Mouse (Mus musculus): Measurements from ENCODE around the gene Thnsl2. TPM values are rescaled to one million over a fixed set of nuclear protein-coding genes. Genes with fewer than 3 reads are reported as not detected.
A peak's percentile ranks its signal among the peaks of the same experiment; 100 is the strongest.

The Thnsl2 gene
- 4.2 and 4.3 TPM in 2 replicates for polyA plus RNA-seq (2016; fragmentation: Nextera tagmentation; extraction: Ambion mirVana)

DNA sequence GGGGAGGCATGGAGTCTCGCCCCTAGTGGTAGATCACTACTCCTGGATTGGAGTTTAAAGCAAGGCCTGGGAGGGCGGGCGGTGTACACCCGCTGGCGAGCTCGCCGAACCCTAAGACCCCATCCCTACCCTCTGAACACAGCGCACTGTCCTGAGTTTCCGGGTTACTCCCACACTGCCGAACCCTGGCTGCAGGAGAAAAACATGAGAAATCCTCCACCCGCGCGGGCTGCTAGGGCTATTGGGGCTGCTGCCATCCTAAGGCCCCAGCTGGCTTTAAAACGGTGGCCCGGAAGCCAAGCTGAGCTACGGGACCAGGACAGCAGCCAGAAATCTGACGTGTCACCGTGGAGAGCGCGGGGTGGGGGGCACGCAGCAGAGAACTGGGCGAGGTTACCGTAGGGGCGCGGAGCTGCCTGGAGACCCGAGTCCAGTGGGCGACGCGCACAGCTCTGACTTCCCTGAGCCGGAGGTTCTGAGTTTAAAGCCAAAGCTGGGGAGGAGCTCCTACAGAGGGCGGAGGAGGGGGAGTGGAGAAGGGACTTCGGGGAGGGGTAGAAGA, at the start of gene Thnsl2:
Gene Thnsl2 (minus strand): TSS at position 546 of the 562 bp plus-strand sequence.
- Histone ChIP-seq H3K4me1 (peaks cover 12% of the 10 kb centered on the region), H3K9me3 (replicated peaks) (no peaks in the 10 kb centered on the region), H3K4me3 (peak within 1 kb of the TSS; percentile 62), H3K27ac (peak within 1 kb of the TSS; percentile 85), H3K36me3 (no peaks in the 10 kb centered on the region), H3K27me3 (ENCODE audit: low read depth, poor library complexity, severe bottlenecking) (no peaks in the 10 kb centered on the region)
- DNase-seq (ENCODE audit: low spot score) = peak; percentile 76
- under 1% methylated on average over 32 of the region's 32 CpGs for WGBS

DNA sequence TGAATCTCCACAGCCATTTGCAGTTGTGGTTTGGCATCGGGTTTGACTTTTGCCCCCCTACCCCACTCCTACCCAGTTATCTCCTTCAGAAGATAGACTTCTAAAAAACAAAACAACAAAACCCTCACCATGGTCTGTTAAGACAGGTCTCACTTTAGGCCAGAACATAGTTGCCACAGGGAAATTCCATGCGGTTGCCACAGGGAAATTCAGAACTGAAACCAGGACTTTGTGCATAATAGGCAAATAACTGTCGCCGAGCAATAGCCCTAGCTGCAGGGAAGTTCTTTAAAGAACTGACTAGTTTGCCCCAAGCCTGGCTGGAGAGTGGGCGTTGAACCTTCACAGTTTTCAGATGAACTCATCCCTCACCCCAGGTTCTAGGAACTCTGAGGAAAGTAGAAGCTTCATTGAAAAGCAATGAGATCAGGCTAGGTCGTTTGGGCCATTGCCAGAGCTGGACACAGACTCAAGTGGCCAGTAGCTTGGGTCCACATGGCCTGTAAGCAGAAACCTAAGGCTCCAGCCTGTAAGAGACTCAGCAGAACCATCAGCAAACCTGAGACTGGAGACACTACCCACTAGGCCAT, 49.0 kb upstream of the Thnsl2 start:
- DNase-seq (ENCODE audit: low spot score) = no peak
- 84% methylated on average over 6 of the region's 6 CpGs for WGBS
- no peak overlapping the region for H3K27ac ChIP-seq
- no peaks in the 10 kb centered on the region for H3K36me3 ChIP-seq
- H3K4me3 ChIP-seq = no peak overlapping the region
- H3K27me3 ChIP-seq (ENCODE audit: low read depth, poor library complexity, severe bottlenecking) = no peaks in the 10 kb centered on the region
- H3K4me1 ChIP-seq = 0 out of 2 replicates have a peak, but pooled peaks cover 6% of the 10 kb centered on the region
- H3K9me3 ChIP-seq (replicated peaks) = no peaks in the 10 kb centered on the region

DNA sequence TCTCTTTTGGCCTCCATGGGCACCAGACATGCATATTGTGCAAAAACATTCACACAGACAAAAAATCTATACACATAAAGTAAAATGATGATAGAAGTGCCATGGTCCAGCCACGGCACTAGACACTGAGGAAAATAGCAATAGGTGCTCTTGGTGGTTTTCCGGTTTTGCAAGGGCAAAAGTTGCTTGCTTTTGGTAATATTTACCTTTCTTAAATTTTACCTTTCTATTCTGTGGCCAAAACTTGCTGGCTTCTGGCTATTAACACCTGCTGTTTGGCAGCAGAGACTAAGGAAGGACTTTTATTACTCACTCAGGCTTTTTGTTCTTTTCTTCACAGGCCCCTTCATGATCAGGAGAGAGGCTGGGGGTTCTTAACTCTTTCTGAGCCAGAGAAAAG, 46.3 kb upstream of the Thnsl2 start:
- H3K4me1 ChIP-seq = 0 out of 2 replicates have a peak, but pooled peaks cover 6% of the 10 kb centered on the region
- H3K27ac ChIP-seq = no peak overlapping the region
- no peak overlapping the region for H3K4me3 ChIP-seq
- no peaks in the 10 kb centered on the region for H3K36me3 ChIP-seq
- no peaks in the 10 kb centered on the region for H3K9me3 ChIP-seq (replicated peaks)
- no peaks in the 10 kb centered on the region for H3K27me3 ChIP-seq (ENCODE audit: low read depth, poor library complexity, severe bottlenecking)
- DNase-seq (ENCODE audit: low spot score) = no peak
- 81% methylated on average over 2 of the region's 2 CpGs for WGBS

DNA sequence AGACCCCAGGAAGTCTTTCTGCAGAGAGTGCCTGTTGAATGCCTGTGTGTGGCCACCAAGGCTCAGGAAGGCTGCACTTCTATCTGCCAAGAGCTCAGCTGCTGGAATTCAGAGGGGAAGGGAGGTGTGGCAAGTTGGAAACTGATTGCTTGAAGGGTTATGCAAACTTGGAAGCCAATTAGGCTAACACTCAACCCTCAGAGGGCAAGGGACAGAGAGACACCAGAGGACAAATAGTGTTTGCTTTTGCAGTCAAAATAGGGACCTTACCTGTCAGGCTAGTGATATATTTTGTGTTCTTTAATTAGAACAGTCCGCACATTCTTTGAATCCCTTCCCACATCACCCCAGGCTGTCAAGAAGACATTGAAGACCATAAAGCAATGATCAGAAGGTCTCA, 45.3 kb upstream of the Thnsl2 start:
- DNase-seq (ENCODE audit: low spot score) = no peak
- WGBS = 15% methylated on average over 1 of the region's 1 CpGs
- no peaks in the 10 kb centered on the region for H3K27me3 ChIP-seq (ENCODE audit: low read depth, poor library complexity, severe bottlenecking)
- H3K4me1 ChIP-seq = 0 out of 2 replicates have a peak, but pooled peaks cover 6% of the 10 kb centered on the region
- no peak overlapping the region for H3K4me3 ChIP-seq
- H3K9me3 ChIP-seq (replicated peaks) = no peaks in the 10 kb centered on the region
- H3K36me3 ChIP-seq = no peaks in the 10 kb centered on the region
- H3K27ac ChIP-seq = no peak overlapping the region

DNA sequence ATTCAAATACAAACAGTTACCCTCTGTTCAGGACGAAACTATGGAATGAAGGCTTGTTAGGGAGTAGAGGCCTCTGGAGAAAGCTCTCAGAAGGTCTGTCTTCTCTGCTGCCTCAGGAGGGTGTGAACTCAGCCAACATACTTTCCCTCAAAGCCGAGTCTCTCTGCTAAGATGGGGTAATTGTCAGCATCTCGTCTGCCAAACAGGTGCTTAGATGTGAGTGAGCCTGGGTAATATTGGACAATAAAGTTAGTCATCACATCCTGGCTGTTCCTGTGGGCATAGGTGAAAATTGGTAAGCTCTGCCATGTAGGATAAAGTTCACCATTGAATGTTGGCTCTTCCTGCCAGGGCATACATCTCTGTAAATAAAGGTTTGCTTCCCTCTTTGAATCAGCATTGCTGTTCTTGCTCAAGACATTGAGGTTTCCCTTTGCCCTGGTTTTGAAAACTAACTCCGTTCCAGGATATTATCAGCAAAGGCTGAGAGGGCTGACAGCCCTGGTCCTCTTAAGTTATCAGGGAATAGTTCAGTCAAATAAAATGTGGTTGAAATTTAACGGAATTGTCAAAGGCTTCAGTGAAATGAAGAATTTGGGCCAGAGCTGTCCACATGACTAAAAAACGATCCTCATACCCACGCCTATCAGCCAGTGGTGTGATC, 40.8 kb upstream of the Thnsl2 start:
- WGBS = 85% methylated on average over 7 of the region's 7 CpGs
- Histone ChIP-seq H3K36me3 (no peaks in the 10 kb centered on the region), H3K27ac (no peak overlapping the region), H3K27me3 (ENCODE audit: low read depth, poor library complexity, severe bottlenecking) (no peaks in the 10 kb centered on the region), H3K4me3 (no peak overlapping the region), H3K4me1 (0 out of 2 replicates have a peak, but pooled peaks cover 6% of the 10 kb centered on the region), H3K9me3 (replicated peaks) (no peaks in the 10 kb centered on the region)
- no peak for DNase-seq (ENCODE audit: low spot score)

DNA sequence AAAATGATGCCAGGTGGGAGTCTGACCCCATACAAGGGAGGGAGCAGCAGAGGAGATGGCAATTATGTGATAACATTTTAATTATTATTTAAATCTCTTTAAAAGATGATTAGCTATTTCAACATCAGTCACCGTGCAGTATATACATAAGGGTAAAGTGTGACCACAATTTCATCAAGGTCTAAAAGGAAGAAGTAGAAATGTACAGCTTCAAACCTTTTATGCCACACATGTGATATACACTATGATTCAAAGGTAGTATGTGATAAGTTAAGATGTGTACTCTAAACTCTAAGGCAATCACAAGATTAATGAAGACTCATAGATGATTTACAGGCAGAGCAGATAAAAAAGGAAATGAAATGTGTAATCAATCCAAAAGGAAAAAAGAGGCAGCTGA, 36.4 kb upstream of the Thnsl2 start:
- Histone ChIP-seq H3K4me1 (no peaks in the 10 kb centered on the region), H3K9me3 (replicated peaks) (no peaks in the 10 kb centered on the region), H3K36me3 (no peaks in the 10 kb centered on the region), H3K4me3 (no peak overlapping the region), H3K27me3 (ENCODE audit: low read depth, poor library complexity, severe bottlenecking) (no peaks in the 10 kb centered on the region), H3K27ac (no peak overlapping the region)
- no peak for DNase-seq (ENCODE audit: low spot score)
- WGBS = 86% methylated on average over 1 of the region's 1 CpGs

DNA sequence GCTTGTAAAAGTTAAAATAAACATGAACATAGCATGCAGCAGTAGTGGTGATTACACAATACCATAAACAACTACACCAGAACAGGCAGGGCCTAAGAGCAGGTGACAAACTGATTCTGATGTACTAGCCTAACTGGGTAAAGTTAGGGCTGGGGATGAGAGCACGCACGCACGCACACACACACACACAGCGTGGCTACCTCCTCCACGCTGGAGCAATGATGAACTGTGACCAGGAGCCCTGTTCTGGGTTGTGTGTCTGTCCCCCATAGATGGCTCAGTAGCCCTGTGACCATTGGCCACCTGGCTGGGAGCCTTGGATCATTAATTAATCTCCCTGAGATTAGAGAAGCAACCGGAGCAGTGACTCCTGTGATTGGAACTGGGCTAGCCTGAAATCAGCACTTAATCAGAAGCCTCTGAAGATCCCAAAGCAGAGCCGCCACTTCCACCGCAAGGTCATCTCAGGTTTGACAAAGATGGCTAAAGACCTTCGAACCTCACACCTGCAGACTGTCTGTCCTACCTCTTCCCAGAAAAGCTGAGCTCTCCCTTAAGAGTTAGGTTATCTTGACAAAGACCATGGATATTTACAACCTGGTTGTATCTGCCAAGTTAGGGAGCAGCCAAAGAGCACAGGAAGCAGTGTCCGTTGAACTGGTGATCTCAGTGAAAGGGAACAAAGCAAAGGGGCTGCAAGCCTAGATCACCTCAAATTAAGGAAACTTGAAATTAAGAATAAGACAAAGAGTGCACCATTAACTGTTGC, 28.8 kb upstream of the Thnsl2 start:
- Histone ChIP-seq H3K4me3 (no peak overlapping the region), H3K4me1 (no peaks in the 10 kb centered on the region), H3K9me3 (replicated peaks) (no peaks in the 10 kb centered on the region), H3K36me3 (no peaks in the 10 kb centered on the region), H3K27ac (no peak overlapping the region), H3K27me3 (ENCODE audit: low read depth, poor library complexity, severe bottlenecking) (no peaks in the 10 kb centered on the region)
- 90% methylated on average over 10 of the region's 10 CpGs for WGBS
- no peak for DNase-seq (ENCODE audit: low spot score)

DNA sequence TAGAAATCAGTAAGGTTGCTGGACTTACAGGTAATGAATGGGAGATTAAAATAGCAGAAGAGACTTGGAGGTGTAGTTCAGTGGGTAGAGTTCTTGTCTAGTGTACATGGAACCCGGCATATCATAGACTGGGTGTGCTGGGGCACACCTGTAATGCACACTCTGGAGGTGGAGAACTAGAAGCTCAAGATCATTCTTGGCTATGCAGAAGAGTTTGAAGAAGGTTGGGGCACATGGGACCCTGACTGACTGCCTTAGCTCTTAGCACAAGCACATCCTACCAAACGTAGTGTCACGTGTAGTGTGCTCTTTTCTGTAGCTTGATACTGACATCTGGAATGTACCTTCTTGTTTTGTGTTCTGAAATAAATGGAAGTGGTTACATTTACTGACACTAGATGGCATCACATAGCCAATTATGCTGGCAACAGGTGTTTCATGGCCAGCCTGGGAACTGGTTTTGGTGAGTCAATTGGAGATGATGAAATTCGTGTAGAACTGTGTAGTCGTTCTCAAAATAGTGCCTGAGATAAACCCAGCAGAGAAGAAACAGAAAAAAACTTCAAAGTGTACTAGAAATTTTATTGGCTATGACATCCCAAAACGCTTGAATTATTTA, 22.4 kb upstream of the Thnsl2 start:
- WGBS = 61% methylated on average over 6 of the region's 6 CpGs
- Histone ChIP-seq H3K4me3 (no peak overlapping the region), H3K4me1 (peaks cover 4% of the 10 kb centered on the region; the same call in 1 of the 2 replicates), H3K27ac (no peak overlapping the region), H3K9me3 (replicated peaks) (no peaks in the 10 kb centered on the region), H3K36me3 (no peaks in the 10 kb centered on the region), H3K27me3 (ENCODE audit: low read depth, poor library complexity, severe bottlenecking) (no peaks in the 10 kb centered on the region)
- DNase-seq (ENCODE audit: low spot score) = no peak

DNA sequence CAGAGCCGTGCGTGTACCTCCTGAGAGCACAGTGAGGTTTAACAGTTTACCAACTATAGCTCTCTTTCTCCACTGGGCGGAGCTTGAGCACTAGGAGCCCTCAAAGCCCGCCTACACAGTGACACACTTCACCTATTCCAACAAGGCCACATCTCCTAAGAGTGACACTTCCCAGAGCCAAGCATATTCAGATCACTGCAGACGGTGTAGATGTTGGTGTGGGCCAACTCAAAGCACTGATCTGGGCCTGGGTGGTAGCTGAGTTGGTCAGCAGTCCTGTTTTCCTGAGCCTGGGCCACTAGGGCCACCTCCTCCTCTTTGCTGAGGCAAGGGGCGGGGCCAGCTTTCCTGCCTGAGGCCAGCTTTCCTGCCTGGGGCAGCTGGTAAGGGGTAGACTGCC, 20.2 kb upstream of the Thnsl2 start:
- no peak overlapping the region for H3K27ac ChIP-seq
- DNase-seq (ENCODE audit: low spot score) = no peak
- peaks cover 4% of the 10 kb centered on the region; the same call in 1 of the 2 replicates for H3K4me1 ChIP-seq
- H3K27me3 ChIP-seq (ENCODE audit: low read depth, poor library complexity, severe bottlenecking) = no peaks in the 10 kb centered on the region
- H3K4me3 ChIP-seq = no peak overlapping the region
- no peaks in the 10 kb centered on the region for H3K9me3 ChIP-seq (replicated peaks)
- WGBS = 35% methylated on average over 6 of the region's 6 CpGs
- no peaks in the 10 kb centered on the region for H3K36me3 ChIP-seq

DNA sequence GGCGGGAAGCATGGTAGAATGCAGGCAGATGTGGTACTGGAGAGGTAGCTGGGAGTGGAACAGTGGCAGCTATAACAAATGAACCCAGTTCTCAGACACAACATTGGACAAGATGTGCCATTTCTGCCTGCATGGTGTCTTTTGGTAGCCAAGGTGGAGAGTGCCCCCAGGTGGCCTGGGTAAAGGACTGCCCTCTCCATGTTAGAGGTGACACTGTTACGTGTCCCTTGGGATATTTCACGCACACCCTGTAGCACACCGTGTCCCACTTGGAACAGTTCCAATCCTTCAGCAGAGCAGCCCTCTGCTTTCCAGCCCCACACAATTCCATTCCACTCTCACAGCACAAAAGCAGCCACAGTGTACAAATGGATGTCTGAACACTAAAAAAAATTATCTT, 18.0 kb upstream of the Thnsl2 start:
- Histone ChIP-seq H3K4me3 (no peak overlapping the region), H3K4me1 (peaks cover 4% of the 10 kb centered on the region; the same call in 1 of the 2 replicates), H3K9me3 (replicated peaks) (no peaks in the 10 kb centered on the region), H3K36me3 (no peaks in the 10 kb centered on the region), H3K27ac (no peak overlapping the region), H3K27me3 (ENCODE audit: low read depth, poor library complexity, severe bottlenecking) (no peaks in the 10 kb centered on the region)
- no peak for DNase-seq (ENCODE audit: low spot score)
- WGBS = 75% methylated on average over 4 of the region's 4 CpGs

DNA sequence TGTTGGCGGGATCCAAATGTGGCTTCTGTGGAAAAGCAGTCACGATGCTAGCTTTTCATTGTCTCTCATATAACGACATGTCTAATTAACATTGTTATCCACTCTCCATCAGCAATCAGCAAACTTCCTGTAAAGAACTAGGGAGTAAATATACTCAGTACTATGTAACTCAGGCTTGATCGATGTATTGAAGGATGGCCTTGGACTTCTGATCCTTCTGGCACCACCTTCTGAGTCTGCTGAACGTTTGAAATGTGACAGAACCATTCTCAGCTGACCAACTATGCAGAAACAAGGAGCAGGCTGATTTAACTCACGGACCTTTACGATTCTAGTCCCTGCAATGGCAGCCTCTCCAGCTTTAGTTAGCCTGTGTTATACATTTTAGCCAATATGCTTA, 17.1 kb upstream of the Thnsl2 start:
- no peak for DNase-seq (ENCODE audit: low spot score)
- no peaks in the 10 kb centered on the region for H3K36me3 ChIP-seq
- no peak overlapping the region for H3K27ac ChIP-seq
- H3K4me3 ChIP-seq = no peak overlapping the region
- H3K27me3 ChIP-seq (ENCODE audit: low read depth, poor library complexity, severe bottlenecking) = no peaks in the 10 kb centered on the region
- whole genome bisulfite sequencing = 79% methylated on average over 7 of the region's 7 CpGs
- peaks cover 4% of the 10 kb centered on the region; the same call in 1 of the 2 replicates for H3K4me1 ChIP-seq
- no peaks in the 10 kb centered on the region for H3K9me3 ChIP-seq (replicated peaks)

DNA sequence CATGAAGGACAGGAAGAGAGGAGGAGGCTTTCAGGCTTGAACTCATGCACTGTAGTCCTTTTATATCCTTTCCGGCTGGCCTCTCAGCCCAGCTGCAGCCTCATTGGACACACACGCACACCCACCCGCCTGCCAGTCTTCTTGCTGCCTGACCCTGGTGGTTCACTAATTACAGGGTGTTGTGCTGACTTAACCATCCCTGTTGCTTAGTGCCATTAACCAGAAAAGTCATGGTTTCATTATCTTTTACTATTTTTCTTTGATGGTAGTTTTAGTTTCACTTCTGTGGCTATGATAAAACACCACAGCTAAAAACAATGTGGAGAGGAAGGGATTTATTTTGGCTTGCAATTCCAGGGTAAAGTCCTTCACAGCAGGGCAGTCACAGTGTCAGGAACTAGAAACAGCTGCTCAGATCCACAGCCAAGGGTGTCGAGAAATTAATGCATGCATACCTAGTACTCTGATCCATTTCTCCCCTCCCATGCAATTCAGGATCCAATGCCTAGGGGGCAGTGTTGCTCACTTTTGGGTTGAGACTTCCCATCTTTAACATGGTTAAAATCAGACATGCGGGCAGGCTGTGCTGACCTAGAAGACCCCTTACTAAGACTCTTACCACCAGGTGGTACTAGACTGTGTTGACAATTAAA, 12.6 kb upstream of the Thnsl2 start:
- no peak overlapping the region for H3K4me3 ChIP-seq
- H3K27me3 ChIP-seq (ENCODE audit: low read depth, poor library complexity, severe bottlenecking) = no peaks in the 10 kb centered on the region
- WGBS = 80% methylated on average over 5 of the region's 5 CpGs
- no peak overlapping the region for H3K27ac ChIP-seq
- no peaks in the 10 kb centered on the region for H3K4me1 ChIP-seq
- H3K36me3 ChIP-seq = no peaks in the 10 kb centered on the region
- no peaks in the 10 kb centered on the region for H3K9me3 ChIP-seq (replicated peaks)
- DNase-seq (ENCODE audit: low spot score) = peak; percentile 56
